Mouse (Mus musculus) T-helper 2 cell (primary cell): ENCODE measurements around the gene 9130230L23Rik.

Source experiments
- in situ Hi-C: fragments of 300-600 bp; cut with MboI, MseI; formaldehyde crosslinking; loops from one replicate; pipeline ENCODE4 v1.15.1; 2025; ENCODE audit warnings: high pct_unique_total_duplicates

The 9130230L23Rik gene

GRCm38 (mm10) chr5:66004134-66004925 is at the start of gene 9130230L23Rik:
Gene 9130230L23Rik, minus strand, starts transcription at chr5:66004285.
- in situ Hi-C loops: no loop called here

GRCm38 (mm10) chr5:66052777-66053548 is 48.9 kb upstream of the 9130230L23Rik start:
- in situ Hi-C loops: no loop called here

GRCm38 (mm10) chr5:66050841-66051240 is 46.8 kb upstream of the 9130230L23Rik start:
- in situ Hi-C loops: no loop called here

GRCm38 (mm10) chr5:66046356-66046755 is 42.3 kb upstream of the 9130230L23Rik start:
- in situ Hi-C loops: loop anchor here (10.0 kb wide), 1 partner anchor 1782 kb away; no protein-coding TSS in a partner anchor

GRCm38 (mm10) chr5:66043897-66044296 is 39.8 kb upstream of the 9130230L23Rik start:
- in situ Hi-C loops: loop anchor here (10.0 kb wide), 1 partner anchor 1779 kb away; no protein-coding TSS in a partner anchor

- in situ Hi-C loops: loop anchor here (10.0 kb wide), 1 partner anchor 1778 kb away; no protein-coding TSS in a partner anchor
These were observed 38.7 kb upstream of the 9130230L23Rik start for GRCm38 (mm10) chr5:66042651-66043340.

- in situ Hi-C loops: loop anchor here (10.0 kb wide), 1 partner anchor 1776 kb away; no protein-coding TSS in a partner anchor
These were observed 36.7 kb upstream of the 9130230L23Rik start for GRCm38 (mm10) chr5:66040744-66041279.

- in situ Hi-C loops: loop anchor here (10.0 kb wide), 1 partner anchor 1775 kb away; no protein-coding TSS in a partner anchor
These were observed 35.7 kb upstream of the 9130230L23Rik start for GRCm38 (mm10) chr5:66039813-66040212.

GRCm38 (mm10) chr5:66037066-66037465 is 33.0 kb upstream of the 9130230L23Rik start:
- in situ Hi-C loops: no loop called here

- in situ Hi-C loops: no loop called here
These were observed 32.5 kb upstream of the 9130230L23Rik start for GRCm38 (mm10) chr5:66036440-66037054.

- in situ Hi-C loops: no loop called here
These were observed 30.5 kb upstream of the 9130230L23Rik start for GRCm38 (mm10) chr5:66034375-66035195.

GRCm38 (mm10) chr5:66032826-66033225 is 28.7 kb upstream of the 9130230L23Rik start:
- in situ Hi-C loops: no loop called here

GRCm38 (mm10) chr5:66031699-66032098 is 27.6 kb upstream of the 9130230L23Rik start:
- in situ Hi-C loops: no loop called here

GRCm38 (mm10) chr5:66028232-66028631 is 24.1 kb upstream of the 9130230L23Rik start:
- in situ Hi-C loops: no loop called here

GRCm38 (mm10) chr5:66027206-66027605 is 23.1 kb upstream of the 9130230L23Rik start:
- in situ Hi-C loops: no loop called here

- in situ Hi-C loops: no loop called here
These were observed 22.7 kb upstream of the 9130230L23Rik start for GRCm38 (mm10) chr5:66026796-66027195.

- in situ Hi-C loops: no loop called here
These were observed 11.4 kb upstream of the 9130230L23Rik start for GRCm38 (mm10) chr5:66015449-66015961.

- in situ Hi-C loops: no loop called here
These were observed 10.4 kb upstream of the 9130230L23Rik start for GRCm38 (mm10) chr5:66014437-66014836.

- in situ Hi-C loops: no loop called here
These were observed 9.9 kb upstream of the 9130230L23Rik start for GRCm38 (mm10) chr5:66013999-66014398.
